Mouse (Mus musculus) right cerebral cortex, postnatal 4 days (tissue): ENCODE results near the gene Tepp.

Experiments
- DNase-seq: peaks from one replicate; pipeline ENCODE4 v3.0.0-alpha.2; 2022

The Tepp gene

DNA sequence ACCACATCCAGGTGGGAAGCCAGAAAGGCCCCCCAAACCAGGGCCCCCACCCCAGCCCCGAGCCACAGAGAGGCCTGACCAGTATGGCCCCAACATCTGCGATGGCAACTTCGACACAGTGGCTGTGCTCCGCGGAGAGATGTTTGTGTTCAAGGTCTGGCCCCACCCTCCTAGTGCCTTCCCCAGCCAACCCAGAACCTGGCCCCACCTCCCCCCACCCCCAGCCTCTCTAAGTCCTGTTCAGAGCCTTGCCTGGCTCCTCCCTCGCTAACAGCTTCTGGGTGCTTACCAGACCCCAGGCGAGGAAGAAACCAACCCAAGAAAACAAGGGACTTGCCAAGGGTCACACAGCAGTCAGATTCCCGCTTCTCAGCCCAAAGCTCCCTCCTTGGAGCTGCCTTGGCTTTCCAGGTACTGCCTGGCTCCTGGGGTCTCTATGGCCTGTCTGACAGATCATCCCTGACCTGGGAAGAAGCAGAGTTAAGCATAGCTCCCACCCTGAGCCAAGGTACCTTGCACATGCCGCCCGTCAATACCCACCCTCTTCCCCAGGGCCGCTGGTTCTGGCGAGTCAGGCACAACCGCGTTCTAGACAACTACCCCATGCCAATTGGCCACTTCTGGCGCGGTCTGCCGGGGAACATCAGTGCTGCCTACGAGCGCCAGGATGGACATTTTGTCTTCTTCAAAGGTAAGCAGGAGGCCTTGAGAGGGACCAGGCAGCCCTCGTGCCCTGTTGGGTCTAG lies 59.4 kb downstream of the Tepp start:
- DNase-seq = no peak

DNA sequence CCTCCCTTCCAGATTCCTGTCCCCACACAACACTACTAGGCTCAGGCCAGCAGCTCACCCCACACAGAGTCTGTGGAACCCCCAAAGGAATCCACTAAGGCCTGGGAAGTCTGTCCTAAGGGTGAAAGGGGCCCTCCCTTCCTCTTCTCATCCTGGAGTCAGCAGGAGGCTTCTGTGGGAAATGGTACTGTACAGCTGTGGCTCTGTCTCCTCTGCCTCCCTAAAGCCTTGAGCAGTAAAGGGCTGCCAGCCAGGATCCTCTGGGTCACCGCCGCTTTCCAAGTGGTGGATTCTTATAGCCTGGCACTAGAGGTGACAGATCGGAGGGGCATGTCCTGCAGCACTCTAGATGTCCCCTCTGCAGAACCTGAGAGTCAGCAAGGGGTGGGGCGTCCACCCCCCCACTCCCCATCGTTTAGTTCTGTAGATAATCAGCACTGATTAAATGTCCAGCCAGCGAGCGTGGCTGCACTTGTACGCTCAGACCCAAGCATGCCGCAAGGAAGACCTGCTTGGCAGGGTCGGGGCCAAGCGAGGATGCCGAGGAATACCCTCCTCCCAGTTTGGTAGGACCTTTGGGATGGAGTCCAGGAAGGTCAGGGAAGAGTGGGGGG lies 63.1 kb downstream of the Tepp start:
- DNase-seq = no peak

DNA sequence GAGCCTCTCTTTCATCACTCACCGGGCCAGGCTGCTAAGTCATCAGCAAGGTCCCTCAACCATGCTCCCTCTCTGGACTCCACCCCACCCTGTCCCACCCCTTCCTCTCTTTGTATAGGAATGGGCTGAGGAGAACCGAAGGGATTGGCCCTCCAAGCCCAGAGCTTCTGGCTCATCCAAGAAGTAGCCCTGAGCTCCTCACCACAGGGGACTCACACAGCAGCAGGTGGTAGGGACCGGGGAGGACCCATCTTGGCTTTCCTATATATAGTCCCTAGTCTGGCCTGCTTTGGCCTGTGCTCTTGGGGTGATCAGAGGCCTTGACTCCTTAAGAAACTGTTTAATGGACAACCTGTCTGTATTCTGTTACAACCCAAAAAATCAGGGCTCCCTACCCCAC lies 64.1 kb downstream of the Tepp start:
- DNase-seq = no peak

DNA sequence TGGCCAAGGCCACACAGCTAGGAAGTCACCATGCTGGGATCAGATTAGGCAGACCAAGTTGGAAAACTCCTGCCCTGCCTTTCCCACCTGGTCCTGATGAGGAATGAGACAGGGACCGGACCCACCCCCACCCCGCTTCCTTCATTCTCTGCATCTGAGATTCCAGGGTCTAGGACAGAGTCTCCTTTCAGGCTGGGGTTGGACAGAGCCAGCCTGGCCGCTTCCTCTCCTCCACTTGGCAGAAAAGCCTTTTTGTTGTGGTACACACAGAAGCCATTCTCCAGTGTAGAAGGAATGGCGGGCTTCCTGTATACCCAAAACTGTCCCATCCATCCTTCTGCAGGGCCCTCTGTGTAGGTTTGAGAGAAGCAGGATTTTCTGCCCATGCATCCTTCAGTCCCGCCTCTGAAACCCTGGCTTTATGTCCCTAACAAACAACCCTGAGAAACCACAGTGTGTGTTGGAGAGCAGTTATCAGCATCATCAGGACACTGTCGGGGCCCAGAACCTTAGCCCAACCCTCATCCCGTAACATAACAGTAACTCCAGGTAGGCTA lies 65.1 kb downstream of the Tepp start:
- DNase-seq = no peak
